Mouse (Mus musculus) ES-E14 (cell line): ENCODE measurements around the gene Pklr.

Experiments
- CHD2 ChIP-seq: IDR thresholded peaks from 2 replicates; pipeline ENCODE4 v1.6.1; 2014; ENCODE audit warnings: mild to moderate bottlenecking, low read depth, low read length, inconsistent platforms
- MAFK ChIP-seq: IDR thresholded peaks from 2 replicates; pipeline ENCODE4 v1.6.1; 2014; ENCODE audit warnings: mild to moderate bottlenecking, low read depth, low read length, inconsistent platforms; ENCODE audit not compliant: insufficient read depth
- ZNF384 ChIP-seq: IDR thresholded peaks from 2 replicates; pipeline ENCODE4 v1.6.1; 2012; ENCODE audit warnings: low read depth, low read length, inconsistent platforms

DNA sequence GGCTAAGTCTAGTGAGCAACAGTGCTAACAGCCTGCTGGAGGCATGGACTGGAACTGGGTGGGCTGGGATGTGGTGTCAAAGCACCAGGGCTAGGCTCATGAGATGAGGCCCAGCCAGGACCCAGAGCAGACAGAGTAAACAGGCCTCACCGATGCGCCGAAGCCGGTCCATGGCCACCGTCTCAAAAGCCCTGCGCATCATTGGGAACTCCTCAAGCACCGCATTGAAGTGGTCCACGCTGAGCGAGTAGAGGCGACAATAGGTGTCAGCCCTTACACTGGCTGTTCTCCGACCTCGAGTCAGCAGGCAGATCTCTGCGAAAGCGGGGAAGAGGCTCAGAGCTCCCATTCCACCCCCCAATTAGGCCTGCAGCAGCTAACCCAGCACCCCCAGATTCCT lies 12.6 kb downstream of the Pklr start:
- TF ChIP-seq CHD2 (no peak), ZNF384 (no peak), MAFK (no peak)
